Mouse (Mus musculus) lung, postnatal 0 days (tissue): ENCODE results near the gene Map9. TPM values are rescaled to one million over a fixed set of nuclear protein-coding genes. Genes with fewer than 3 reads are reported as not detected.
"Not testable (repeated sequence)": the region's sequence is repeated elsewhere in the genome, so short reads cannot be mapped to it uniquely, and the experiment has no call there.

Experiments
- ATAC-seq: fragments of 200-750 bp; cut with Nextera tagmentation; 2 replicates; pipeline ENCODE4 v1.8.0; 2017; ENCODE audit warnings: moderate library complexity
- DNase-seq: peaks from one replicate; pipeline ENCODE4 v3.0.0-alpha.2; 2016; ENCODE audit warnings: low spot score
- H3K27ac ChIP-seq: fragments of 300-500 bp; sonication (generic); 2 replicates; pipeline ENCODE4 v1.5.1; 2014; ENCODE audit warnings: antibody characterized with exemption, mild to moderate bottlenecking, low read length, mixed read lengths
- H3K27me3 ChIP-seq: fragments of 300-500 bp; sonication (generic); replicated peaks from 2 replicates; pipeline ENCODE4 v1.6.1; 2014; ENCODE audit warnings: low read length, mixed read lengths; ENCODE audit not compliant: insufficient read depth
- H3K36me3 ChIP-seq: fragments of 300-500 bp; sonication (generic); 2 replicates; pipeline ENCODE4 v1.6.1; 2014; ENCODE audit warnings: low read length, mixed read lengths; ENCODE audit not compliant: insufficient read depth
- H3K4me1 ChIP-seq: fragments of 300-500 bp; sonication (generic); 2 replicates; pipeline ENCODE4 v1.6.1; 2014; ENCODE audit warnings: antibody characterized with exemption, low read depth, low read length, mixed read lengths; ENCODE audit not compliant: insufficient read depth
- H3K4me2 ChIP-seq: fragments of 300-500 bp; sonication (generic); replicated peaks from 2 replicates; pipeline ENCODE4 v1.6.1; 2014; ENCODE audit warnings: low read depth, mild to moderate bottlenecking, low read length, moderate library complexity, mixed read lengths
- H3K4me3 ChIP-seq: fragments of 300-500 bp; sonication (generic); 2 replicates; pipeline ENCODE4 v1.5.1; 2014; ENCODE audit warnings: low read depth, low read length
- H3K9ac ChIP-seq: fragments of 300-500 bp; sonication (generic); replicated peaks from 2 replicates; pipeline ENCODE4 v1.6.1; 2014; ENCODE audit warnings: low read depth, mild to moderate bottlenecking
- H3K9me3 ChIP-seq: fragments of 300-500 bp; sonication (generic); 2 replicates; pipeline ENCODE4 v1.6.1; 2016; ENCODE audit warnings: low read length, mixed read lengths
- CTCF ChIP-seq: IDR thresholded peaks from 2 replicates; pipeline ENCODE4 v1.5.1; 2016; ENCODE audit warnings: antibody characterized with exemption, mild to moderate bottlenecking
- EP300 ChIP-seq: IDR thresholded peaks from 2 replicates; pipeline ENCODE4 v1.6.1; 2016; ENCODE audit warnings: antibody characterized with exemption, mild to moderate bottlenecking, control low read depth
- WGBS: fragments of 180-500 bp; shearing (Covaris S2); extraction: QIAGEN DNeasy Blood & Tissue Kit; methylation state at CpG from one replicate; pipeline ENCODE4 v1.1.7; 2014; 5-methylcytosine and 5-hydroxymethylcytosine counted together
- polyA plus RNA-seq: library from polyadenylated mRNA; unstranded; fragments of >200 nt; fragmentation: Nextera tagmentation; extraction: Ambion mirVana; gene quantifications from 2 replicates; pipeline ENCODE4 v1.2.1, GENCODE M21; 2015

The Map9 gene
- polyA plus RNA-seq, result 5.2 and 6.0 TPM in 2 replicates

GRCm38 (mm10) chr3:82357797-82358524 is at the start of gene Map9:
Gene Map9, plus strand, starts transcription at chr3:82358044.
- Histone ChIP-seq H3K4me2 (peak within 1 kb of the TSS; percentile 83), H3K36me3 (no peaks in the 10 kb centered on the region), H3K9me3 (no peaks in the 10 kb centered on the region), H3K9ac (no peak within 1 kb of the TSS), H3K4me3 (peak within 1 kb of the TSS; percentile 43), H3K27ac (no peak within 1 kb of the TSS), H3K4me1 (no peaks in the 10 kb centered on the region), H3K27me3 (no peaks in the 10 kb centered on the region)
- ATAC-seq (peak; percentile 100), DNase-seq (peak; percentile 98)
- WGBS, result 0% methylated on average over 54 of the region's 54 CpGs
- no peak for TF ChIP-seq CTCF
- no peak for TF ChIP-seq EP300

DNA sequence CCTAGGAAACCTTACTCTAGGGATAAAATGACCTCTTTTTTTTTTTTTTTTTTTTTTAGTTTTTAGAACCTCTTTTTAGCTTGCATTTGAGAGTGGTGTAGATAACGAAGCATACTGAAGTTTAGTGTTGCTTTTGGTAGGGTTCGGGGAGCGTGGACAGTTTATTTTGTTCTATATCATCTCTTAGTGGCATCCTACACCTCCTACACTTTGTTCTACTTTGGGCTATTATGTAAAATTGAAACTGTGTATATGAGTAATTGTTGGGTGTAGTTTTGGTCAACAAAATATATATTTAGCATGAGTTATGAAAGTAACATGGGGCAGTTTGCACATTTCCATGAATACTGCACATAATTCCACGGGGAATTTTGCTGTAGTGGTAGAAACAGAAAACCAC is 42.1 kb upstream of the Map9 start:
- Histone ChIP-seq H3K4me1 (no peaks in the 10 kb centered on the region), H3K27ac (no peak overlapping the region), H3K27me3 (no peaks in the 10 kb centered on the region), H3K4me3 (no peak overlapping the region), H3K4me2 (no peak overlapping the region), H3K36me3 (no peaks in the 10 kb centered on the region), H3K9ac (no peak overlapping the region), H3K9me3 (no peaks in the 10 kb centered on the region)
- TF ChIP-seq EP300 (no peak), CTCF (no peak)
- DNase-seq (no peak), ATAC-seq (no peak)
- 87% methylated on average over 4 of the region's 4 CpGs for WGBS

DNA sequence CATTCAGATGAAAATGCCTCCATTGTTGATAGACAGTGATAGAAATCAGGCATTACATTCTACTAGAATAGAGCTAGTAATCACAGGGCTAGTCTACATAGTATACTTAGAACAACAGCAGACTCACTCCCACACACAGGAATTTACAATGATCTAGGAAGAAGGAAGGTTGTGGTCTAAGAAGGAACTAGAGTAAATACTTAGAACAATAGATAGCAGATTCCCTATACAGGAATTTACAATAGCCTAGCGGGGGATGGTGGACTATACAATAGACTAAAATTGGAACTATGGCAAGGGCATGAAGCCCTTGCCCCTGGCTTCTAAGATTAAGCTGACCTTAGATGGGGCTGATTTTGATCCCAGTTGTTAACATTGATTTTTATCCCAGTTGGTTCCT is 31.1 kb upstream of the Map9 start:
- ATAC-seq, H3K4me1 ChIP-seq, H3K4me2 ChIP-seq, H3K4me3 ChIP-seq, DNase-seq, H3K27me3 ChIP-seq, H3K27ac ChIP-seq, H3K9ac ChIP-seq, H3K36me3 ChIP-seq, H3K9me3 ChIP-seq: not testable (repeated sequence)
- WGBS, result 86% methylated on average over 1 of the region's 1 CpGs

GRCm38 (mm10) chr3:82332067-82332466 is 25.8 kb upstream of the Map9 start:
- Histone ChIP-seq H3K4me2 (no peak overlapping the region), H3K27me3 (no peaks in the 10 kb centered on the region), H3K9ac (no peak overlapping the region), H3K4me1 (no peaks in the 10 kb centered on the region), H3K27ac (no peak overlapping the region), H3K9me3 (no peaks in the 10 kb centered on the region), H3K4me3 (no peak overlapping the region), H3K36me3 (no peaks in the 10 kb centered on the region)
- no peak for ATAC-seq
- TF ChIP-seq CTCF, result no peak
- TF ChIP-seq EP300, result no peak
- WGBS, result 95% methylated on average over 1 of the region's 1 CpGs
- no peak for DNase-seq

- no peak for TF ChIP-seq EP300
- TF ChIP-seq CTCF, result no peak
- no peak for ATAC-seq
Measured at GRCm38 (mm10) chr3:82332536-82332935, 25.3 kb upstream of the Map9 start.

DNA sequence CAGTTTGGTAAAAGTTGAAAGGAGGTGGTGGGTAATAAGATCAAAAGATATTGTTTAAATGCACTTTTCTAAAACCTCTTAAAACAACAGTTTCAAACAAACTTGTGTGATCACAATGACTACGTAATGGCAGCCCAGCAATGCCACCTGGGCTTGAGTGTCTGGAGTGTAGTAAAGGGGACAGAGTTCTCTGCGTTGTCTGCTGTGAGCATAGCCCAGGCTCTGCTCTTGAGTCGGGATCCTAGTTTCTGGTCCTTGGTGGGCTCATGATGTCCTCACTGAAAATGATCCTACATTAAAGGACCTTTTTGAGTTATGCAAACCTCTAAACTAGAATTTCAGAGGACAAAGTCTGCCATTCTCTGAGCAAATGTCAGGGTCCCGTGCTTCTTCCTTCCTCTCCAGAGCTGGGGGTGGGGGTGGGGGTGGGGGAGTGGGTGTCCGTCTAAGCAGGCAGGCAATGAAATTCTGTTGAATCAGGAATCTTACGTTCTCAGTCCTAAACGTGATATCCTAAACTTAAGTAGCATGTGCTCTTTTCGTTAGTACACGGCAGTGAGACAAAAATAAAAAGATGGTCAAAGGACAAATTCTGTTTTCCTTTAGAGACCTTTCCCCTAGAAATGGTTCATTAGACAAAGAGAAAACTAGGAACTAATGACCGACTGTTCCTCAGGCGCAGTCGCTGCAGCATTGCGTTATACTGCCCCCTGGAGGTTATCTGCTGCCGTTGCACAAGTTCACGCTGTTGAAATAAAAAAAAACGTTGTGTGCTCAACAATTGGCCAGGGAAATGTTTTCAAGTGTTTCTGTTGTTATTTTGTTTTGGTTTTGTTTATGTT is 24.5 kb upstream of the Map9 start:
- DNase-seq (peak; percentile 84), ATAC-seq (peak; percentile 56)
- no peaks in the 10 kb centered on the region for H3K36me3 ChIP-seq
- no peaks in the 10 kb centered on the region for H3K4me1 ChIP-seq
- WGBS, result 5% methylated on average over 16 of the region's 16 CpGs
- H3K4me2 ChIP-seq, result peak overlapping the region; percentile 48
- H3K9me3 ChIP-seq, result no peaks in the 10 kb centered on the region
- no peak overlapping the region for H3K9ac ChIP-seq
- no peak overlapping the region for H3K27ac ChIP-seq
- H3K4me3 ChIP-seq, result peak overlapping the region; percentile 18; the same call in 1 of the 2 replicates
- no peaks in the 10 kb centered on the region for H3K27me3 ChIP-seq
- peak; percentile 96 for TF ChIP-seq CTCF
- no peak for TF ChIP-seq EP300

More at GRCm38 (mm10) chr3:82332536-82332935, 25.3 kb upstream of the Map9 start:
- Histone ChIP-seq H3K27ac (no peak overlapping the region), H3K36me3 (no peaks in the 10 kb centered on the region), H3K9ac (no peak overlapping the region), H3K27me3 (no peaks in the 10 kb centered on the region), H3K4me1 (no peaks in the 10 kb centered on the region), H3K4me3 (no peak overlapping the region), H3K4me2 (no peak overlapping the region), H3K9me3 (no peaks in the 10 kb centered on the region)
- WGBS, result 77% methylated on average over 4 of the region's 4 CpGs
- no peak for DNase-seq
